Mouse (Mus musculus): Measurements from ENCODE around the gene Olfr67.
"Not testable (repeated sequence)": the region's sequence is repeated elsewhere in the genome, so short reads cannot be mapped to it uniquely, and the experiment has no call there.

Gene Olfr67

DNA sequence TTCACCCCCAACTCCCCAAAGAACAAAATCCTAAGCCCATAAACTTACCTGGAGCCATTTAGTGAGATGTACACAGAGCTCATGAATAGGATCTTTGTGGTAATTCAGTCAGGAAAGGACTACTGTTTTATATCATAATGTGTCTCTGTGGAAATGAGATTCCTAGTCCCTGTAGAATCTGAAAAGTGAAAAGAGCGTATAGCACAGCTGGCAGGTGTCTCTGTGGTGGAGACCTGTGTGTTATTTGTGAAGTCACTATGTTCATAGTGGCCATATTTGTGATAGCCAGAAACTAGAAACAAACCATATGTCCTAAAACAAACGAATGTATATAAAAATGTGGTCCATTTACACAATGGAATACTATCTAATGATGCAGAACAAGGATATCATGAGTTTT lies 20.1 kb downstream of the Olfr67 start, which contains the start of gene Olfr69:
Olfr69 (minus strand) TSS at position 101 of the 400 bp plus-strand sequence.
- DNase-seq (ENCODE audit: low read depth, low spot score) = no peak

GRCm38 (mm10) chr7:103767687-103768086 lies 23.9 kb downstream of the Olfr67 start:
- not testable (repeated sequence) for DNase-seq (ENCODE audit: low read depth, low spot score)

- not testable (repeated sequence) for DNase-seq (ENCODE audit: low read depth, low spot score)
Measured at GRCm38 (mm10) chr7:103762212-103762611, 29.4 kb downstream of the Olfr67 start.

GRCm38 (mm10) chr7:103757233-103757632 lies 34.4 kb downstream of the Olfr67 start, which contains the start of gene Olfr630:
TSS of gene Olfr630 (minus strand) at chr7:103757333.
- DNase-seq (ENCODE audit: low read depth, low spot score) = no peak

DNA sequence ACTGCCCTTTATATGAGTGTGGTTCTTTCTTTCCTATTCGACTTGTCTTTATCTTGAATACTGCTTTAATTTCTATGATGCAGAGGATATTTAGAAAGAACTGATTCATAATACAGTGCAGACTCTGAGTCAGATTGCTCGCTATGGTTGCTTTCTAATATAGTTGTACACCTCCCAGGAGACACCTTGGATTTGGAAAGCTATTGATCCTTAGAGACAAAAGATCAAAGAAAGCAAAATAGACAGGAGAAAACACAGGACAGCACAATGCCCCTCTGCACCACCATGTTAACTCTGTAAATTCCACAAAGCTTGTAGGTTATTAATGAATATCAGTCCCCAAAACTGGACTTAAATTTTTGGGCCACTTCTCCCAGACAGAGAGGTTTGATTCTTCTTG lies 46.8 kb downstream of the Olfr67 start, which contains the start of gene Olfr629:
Olfr629 (minus strand) TSS at position 101 of the 400 bp plus-strand sequence.
- no peak for DNase-seq (ENCODE audit: low read depth, low spot score)

Measured in A20 (cell line).